Mouse (Mus musculus): ENCODE data around the gene Flvcr2. TPM values are rescaled to one million over a fixed set of nuclear protein-coding genes. Genes with fewer than 3 reads are reported as not detected.

Flvcr2 gene
- total RNA-seq, 2 experiments from 2014 or later: 1.8 to 2.6 TPM

GRCm38 (mm10) chr12:85862514-85862913, 116.2 kb downstream of the Flvcr2 start:
- DNase-seq: no peak

Small RNAs within 50 kb of the gene (microRNA-seq; reads per million reads assigned to microRNA genes)
- gene Gm47285: 0 reads per million in 2 experiments

Other genes starting within 250 kb of the Flvcr2 start
- gene Jdp2, start 147.5 kb upstream of the Flvcr2 start, total RNA-seq (2021): 10 to 100 TPM; 43.8 to 45.1 TPM
- gene Batf, start 59.9 kb upstream of the Flvcr2 start, total RNA-seq (2021): under 1 TPM in 1 of 2 experiments, not detected in 1; 0.96 TPM
- gene Erg28, start 78.0 kb downstream of the Flvcr2 start, total RNA-seq (2021): 10 to 100 TPM; 51.6 to 55.7 TPM
- 10 to 100 TPM; 48.0 to 58.4 TPM for gene Ttll5, start 78.1 kb downstream of the Flvcr2 start, total RNA-seq (2021)